Mouse (Mus musculus) small intestine, adult 2 months (tissue): ENCODE results near the gene Bcl2.

Source experiments
- CTCF ChIP-seq: fragments of 200-500 bp; IDR thresholded peaks from 2 replicates; pipeline ENCODE4 v1.5.1; 2012; ENCODE audit warnings: low read depth, mild to moderate bottlenecking, control low read depth, inconsistent platforms, low read length, moderate library complexity, mixed read lengths; ENCODE audit not compliant: insufficient replicate concordance, insufficient read length; ENCODE audit errors: extremely low read depth
- POLR2A ChIP-seq: fragments of 200-500 bp; IDR thresholded peaks from 2 replicates; pipeline ENCODE4 v1.6.1; 2012; ENCODE audit warnings: low read depth, mild to moderate bottlenecking, control low read depth, inconsistent platforms, low read length, moderate library complexity

GRCm38 (mm10) chr1:106595286-106595885 lies 118.7 kb downstream of the Bcl2 start:
- TF ChIP-seq CTCF (no peak), POLR2A (no peak)
